Mouse (Mus musculus) cerebellum, adult 18-20 months (tissue): ENCODE results near the gene Lef1.

Experiments
- DNase-seq, 2 experiments: peaks; one replicate each; pipeline ENCODE4 v3.0.0; 2021

Lef1 gene

GRCm38 (mm10) chr3:131144250-131144649, 34.0 kb downstream of the Lef1 start:
- DNase-seq, result no peak

- DNase-seq, result no peak
These were observed 42.6 kb downstream of the Lef1 start for GRCm38 (mm10) chr3:131152921-131153320.

- DNase-seq, result no peak
These were observed 43.6 kb downstream of the Lef1 start for GRCm38 (mm10) chr3:131153896-131154295.

DNA sequence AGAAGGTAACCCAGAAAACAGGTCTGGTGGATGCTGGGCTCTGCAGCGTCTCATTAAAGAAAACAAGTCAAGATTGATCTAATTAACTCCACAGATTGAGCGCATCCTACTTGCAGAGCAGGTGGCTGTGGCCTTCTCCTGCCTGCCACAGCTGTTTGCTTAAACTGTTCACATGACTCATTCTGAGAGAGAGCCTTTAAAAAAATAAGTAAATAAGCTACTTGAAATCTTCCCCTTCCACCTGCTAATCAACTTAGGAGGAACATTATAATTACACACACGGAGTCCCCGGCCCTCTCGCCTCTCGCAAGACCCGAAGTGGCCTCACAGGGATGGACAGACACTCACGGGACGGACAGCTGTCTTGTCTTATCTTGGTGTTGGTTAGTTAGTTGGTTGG, 44.3 kb downstream of the Lef1 start:
- no peak for DNase-seq

DNA sequence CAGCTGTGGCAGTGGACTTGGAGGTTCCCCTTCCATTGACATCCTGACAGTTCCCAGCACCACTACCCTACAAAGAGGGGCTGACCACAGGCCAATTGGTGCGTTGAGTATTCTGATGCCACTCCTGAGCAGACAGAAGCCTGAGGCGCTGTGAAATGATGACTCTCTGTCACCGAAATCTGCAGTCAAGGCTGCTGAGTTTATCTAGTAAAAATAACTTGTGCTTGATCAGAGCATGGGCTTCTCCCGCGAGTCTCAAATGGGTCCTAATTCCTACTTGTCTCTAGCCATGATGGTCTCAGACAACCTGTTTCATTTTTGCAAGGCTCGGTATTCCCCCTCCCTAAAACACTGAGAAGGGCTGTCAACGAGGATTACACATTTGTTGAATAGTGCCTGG, 44.8 kb downstream of the Lef1 start:
- DNase-seq, result no peak

- DNase-seq, result no peak
These were observed 45.4 kb downstream of the Lef1 start for GRCm38 (mm10) chr3:131155657-131156056.

DNA sequence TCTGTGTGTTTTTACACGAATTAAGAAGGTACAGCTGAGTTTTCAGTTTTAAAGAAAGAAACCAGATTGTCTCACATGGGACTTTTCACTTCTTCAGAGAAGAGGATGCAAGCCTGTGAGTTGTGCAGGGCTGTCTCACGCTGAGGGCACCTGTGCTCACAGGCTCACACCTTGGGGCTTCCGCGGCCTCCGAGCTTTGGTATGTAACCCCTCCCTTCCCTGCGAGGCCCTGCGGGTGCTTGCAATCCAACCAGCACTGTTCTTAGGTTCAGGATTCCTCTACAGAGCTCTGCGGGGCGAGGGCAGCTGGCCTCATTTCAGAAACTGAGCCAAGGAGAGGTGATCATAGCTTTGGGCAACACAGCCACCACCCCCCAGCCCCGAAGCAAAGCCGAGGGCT, 46.1 kb downstream of the Lef1 start:
- DNase-seq, result no peak

DNA sequence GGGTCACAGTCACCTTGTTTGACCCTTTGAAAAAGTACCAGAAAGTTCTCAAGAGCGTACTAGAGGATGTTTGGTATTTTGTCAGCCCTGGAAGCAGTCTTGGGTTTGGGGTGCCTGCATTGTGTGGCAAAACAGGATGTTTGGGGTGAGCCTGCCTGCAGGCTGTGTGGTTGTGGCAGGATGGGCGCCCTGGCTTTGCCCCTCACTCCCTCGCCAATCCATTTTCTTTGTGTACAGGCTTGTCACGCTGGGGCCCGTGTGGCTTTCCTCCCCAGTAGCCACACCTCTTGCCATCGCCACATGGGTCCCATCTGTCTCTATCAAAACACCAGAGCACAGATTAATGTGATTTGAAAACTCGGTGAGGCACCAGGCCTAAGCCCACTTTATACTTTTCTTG, 47.2 kb downstream of the Lef1 start:
- DNase-seq, result no peak

DNA sequence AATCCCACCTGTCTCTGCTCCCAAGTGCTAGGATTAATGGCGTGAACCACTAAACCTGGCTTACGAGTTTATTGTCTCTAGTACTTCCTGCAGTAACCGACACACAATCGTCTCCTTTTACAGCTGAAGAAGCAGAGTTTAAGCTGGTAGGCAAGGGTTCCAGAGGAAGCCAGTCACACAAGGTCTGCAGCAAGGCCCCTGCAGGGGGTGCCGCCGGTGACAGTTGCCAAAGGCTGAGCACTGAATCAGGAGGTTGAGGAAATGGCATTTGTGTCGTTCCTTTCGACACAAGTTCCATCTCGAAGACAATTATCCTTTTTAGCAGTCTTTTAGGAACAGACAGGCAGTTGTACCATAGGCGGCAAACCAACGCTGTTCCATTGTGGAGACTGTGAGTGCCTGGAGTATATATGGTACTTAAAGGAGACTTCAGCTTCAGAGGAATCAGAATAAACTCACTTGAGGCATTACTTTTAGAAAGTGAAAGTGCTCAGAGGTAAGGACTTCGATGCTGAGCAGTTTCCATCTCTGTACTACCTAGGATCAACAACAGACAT, 49.0 kb downstream of the Lef1 start:
- no peak for DNase-seq

DNA sequence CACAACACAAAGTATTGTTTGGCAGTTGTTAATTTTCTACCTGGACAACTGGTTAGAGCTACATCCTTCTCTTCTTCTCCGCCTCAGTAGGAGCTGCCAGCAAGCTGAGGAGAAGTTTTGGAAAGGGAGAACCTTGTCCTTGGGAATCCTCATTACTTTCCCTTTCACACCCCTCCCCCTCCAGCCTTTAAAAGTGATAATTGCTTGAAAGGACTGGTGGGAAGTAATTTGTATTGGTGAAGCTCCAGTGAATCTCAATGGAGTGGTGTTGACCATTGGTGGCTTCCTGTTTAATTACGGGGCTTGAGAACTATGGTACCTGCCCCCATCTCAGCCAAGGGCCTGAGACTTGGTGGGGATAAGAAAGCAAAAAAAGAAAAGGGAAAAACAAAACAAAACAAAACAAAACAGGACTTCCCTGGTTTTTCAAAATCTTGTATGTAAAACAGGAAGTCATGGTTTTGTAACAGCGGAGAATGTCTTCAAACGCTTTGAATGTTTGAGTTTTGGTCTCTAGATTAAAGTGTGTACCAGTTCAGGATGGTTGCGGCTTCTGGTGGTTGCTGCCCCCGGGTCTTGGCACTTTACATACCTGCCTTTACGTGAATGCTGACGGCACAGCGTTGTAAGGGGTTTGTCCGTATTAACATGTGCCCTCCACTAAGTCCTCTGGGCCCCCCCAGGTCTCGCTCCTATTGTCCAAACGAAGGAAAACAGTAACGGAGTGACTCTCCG, 49.8 kb downstream of the Lef1 start:
- DNase-seq, result no peak

DNA sequence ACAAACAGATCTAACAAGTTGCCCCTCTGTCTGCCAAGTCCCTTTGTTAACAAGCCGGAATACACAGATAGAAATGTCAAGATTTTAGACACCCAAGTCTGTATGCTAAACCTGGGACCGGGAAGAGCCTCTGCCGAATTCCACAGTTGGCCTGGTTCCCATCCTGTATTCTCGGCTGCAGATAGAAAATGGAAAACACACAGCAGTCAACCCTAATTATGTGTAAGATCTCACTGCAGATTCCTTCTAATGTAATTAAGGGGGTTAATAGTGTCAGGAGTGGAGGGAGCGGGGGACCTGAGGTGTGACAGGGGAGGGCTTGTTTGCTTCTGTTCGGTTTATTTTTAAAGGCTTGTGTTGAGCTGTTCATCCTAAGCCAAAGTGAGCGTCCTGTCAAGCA, 50.6 kb downstream of the Lef1 start:
- no peak for DNase-seq

- no peak for DNase-seq
These were observed 57.5 kb downstream of the Lef1 start for GRCm38 (mm10) chr3:131167731-131168130.

- no peak for DNase-seq
These were observed 58.9 kb downstream of the Lef1 start for GRCm38 (mm10) chr3:131169161-131169560.

GRCm38 (mm10) chr3:131170099-131170643, 59.9 kb downstream of the Lef1 start:
- no peak for DNase-seq

DNA sequence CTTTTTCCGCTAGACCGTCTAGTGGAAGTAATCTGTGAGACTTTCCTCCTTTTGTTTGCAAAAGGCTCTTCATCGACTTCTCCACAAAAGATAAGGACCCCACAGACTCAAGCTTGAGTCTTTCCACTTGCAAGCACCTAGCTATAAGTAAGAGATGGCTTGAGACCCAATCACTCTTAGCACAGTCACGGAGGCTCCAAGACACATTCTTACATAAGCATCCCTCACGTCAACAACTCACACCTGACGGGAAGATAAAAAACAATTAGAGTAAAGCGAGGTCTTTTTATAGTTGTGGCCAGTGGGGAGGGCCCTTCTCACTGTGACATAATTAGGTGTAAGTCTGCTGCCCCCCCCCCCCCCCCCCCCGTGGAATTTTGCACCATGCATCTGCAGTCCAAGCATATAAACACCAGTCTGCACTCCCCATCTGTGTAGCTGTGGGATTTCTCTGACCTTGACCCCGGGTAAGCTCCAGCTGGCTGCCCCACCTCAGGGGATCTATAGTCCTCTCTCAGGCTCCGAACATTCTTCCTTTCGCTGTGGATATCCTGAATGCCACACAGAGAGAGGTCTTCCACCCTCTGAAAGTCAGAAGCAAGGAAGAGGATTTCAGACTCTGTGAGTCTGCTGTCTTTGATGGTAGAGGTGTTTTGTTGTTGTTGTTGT, 61.2 kb downstream of the Lef1 start:
- DNase-seq, result no peak

GRCm38 (mm10) chr3:131172293-131172692, 62.0 kb downstream of the Lef1 start:
- DNase-seq, result no peak

DNA sequence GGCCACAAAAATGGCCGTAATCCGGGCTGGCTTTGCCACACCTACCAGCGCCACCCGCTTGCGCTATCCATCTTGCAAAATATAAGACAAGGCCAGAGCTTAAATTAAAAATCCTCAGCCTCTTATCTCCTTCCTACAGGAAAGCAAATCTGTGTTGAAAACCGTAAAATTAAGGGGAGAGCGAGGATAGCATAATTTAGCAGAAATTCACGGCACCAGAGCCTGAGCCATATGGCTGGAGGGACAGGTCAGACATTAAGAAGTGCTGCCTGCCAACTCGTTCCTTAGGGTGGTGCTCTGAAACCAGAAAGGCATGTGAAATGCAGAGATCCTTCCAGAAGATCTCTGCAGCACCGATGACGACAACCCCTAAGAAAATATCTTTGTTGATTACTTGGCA, 70.7 kb downstream of the Lef1 start:
- no peak for DNase-seq

DNA sequence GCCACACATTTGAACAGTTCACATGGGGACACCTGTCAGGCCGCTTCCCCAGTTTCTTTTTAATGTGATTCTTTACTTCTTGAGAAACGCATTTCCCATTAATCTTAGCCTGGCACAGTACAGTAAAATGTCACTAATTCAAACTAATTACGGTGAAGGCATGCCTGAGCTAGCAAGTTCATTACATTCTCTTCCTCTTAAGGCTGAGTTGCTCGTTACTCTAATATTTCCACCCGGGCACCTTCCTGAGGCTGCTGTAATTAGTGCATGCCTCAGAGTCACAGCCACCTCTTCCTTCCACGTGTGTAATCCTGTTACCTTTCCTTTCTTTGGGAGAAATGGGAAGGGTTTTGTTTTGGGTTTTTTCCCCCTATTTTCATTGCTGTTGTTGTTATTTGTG, 71.9 kb downstream of the Lef1 start:
- no peak for DNase-seq

DNA sequence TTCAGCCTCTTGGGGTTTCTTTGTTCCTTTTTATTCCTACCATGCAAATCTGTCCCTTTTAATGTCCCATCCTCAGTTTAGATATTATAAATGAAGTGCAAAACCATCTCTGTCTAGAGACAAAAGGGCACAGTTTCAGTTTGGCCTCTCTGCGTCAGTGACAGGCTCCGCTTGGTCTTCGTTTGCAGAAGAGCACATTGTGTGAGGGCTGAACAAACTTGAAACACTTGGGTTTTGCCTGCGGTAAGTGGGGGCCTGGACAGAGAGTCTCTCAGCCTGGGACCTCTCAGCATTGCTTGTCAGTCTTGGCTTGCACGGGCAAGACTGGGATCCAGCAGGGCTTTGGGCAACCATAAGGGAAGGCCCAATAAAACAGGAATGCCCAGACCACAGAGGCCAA, 75.9 kb downstream of the Lef1 start:
- DNase-seq, result no peak

- DNase-seq, result no peak
These were observed 80.0 kb downstream of the Lef1 start for GRCm38 (mm10) chr3:131190239-131190638.

DNA sequence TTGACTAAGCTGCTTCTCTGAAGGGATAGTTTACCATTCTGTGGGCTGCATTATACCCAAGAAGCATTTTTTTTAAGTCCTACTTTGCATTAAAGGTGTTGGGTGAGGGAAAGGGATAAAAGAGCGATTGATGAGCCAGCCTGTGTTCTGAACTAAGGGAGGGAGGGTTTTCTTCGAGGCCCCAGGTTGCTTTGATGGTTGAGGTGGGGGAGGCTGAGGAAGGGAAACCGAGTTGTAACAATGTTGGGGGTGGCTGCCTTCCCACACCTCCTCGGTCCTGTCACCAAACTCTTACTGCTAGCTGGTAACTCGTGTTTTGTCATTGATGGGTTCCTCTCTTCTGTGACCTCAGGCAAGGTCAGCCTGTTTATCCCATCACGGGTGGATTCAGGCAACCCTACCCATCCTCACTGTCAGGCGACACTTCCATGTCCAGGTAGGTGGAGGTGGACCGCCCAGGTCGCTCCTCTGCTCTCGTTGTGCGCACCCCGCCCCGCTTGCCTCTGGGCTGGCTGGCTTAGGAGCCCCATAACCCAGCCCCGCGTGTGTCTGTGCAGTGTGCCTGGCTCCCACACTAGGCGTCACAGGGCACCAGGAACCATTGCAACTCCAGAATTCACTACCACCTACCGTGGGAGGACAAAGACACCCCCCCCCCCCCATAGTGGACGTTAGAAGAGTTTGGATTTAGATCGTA, 80.5 kb downstream of the Lef1 start:
- DNase-seq, result no peak

DNA sequence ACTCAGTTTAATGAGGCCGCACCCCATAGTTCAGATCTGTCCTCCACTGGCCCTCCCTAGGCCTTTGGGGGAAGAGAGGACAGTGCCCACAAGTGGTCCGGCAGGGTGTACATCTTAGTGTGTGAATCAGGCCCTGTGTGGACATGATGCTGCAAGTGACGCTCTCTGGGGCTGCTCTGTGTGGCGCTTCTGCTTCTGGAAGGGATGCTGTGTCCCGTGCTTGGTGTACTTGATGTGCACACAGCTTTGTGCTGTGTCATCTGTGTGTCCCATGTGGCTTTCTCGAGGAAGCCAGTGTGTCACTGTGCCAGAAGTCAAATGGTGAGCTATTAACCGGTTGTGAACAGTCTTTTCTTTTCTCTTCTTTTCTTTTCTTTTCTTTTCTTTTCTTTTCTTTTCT, 81.2 kb downstream of the Lef1 start:
- no peak for DNase-seq

- no peak for DNase-seq
These were observed 85.8 kb downstream of the Lef1 start for GRCm38 (mm10) chr3:131196050-131196449.
